Mouse (Mus musculus) cerebellum, postnatal 36 days (tissue): ENCODE measurements around the gene Gm20388.

Experiments
- DNase-seq, 2 experiments: peaks; one replicate each; pipeline ENCODE4 v3.0.0; 2021 to 2022; ENCODE audit warnings: mixed read lengths in 2 of 2

Gm20388 gene

GRCm38 (mm10) chr8:120460375-120460774 is 549.7 kb downstream of the Gm20388 start:
- no peak for DNase-seq

- no peak for DNase-seq
These were observed 551.5 kb downstream of the Gm20388 start for GRCm38 (mm10) chr8:120462119-120462551.

- no peak for DNase-seq
These were observed 552.0 kb downstream of the Gm20388 start for GRCm38 (mm10) chr8:120462611-120463010.

GRCm38 (mm10) chr8:120463918-120464584 is 553.4 kb downstream of the Gm20388 start:
- no peak for DNase-seq

GRCm38 (mm10) chr8:120464585-120464937 is 553.9 kb downstream of the Gm20388 start:
- DNase-seq: no peak

- no peak for DNase-seq
These were observed 555.1 kb downstream of the Gm20388 start for GRCm38 (mm10) chr8:120465710-120466109.

GRCm38 (mm10) chr8:120466266-120466665 is 555.6 kb downstream of the Gm20388 start:
- DNase-seq: no peak

GRCm38 (mm10) chr8:120467598-120467997 is 557.0 kb downstream of the Gm20388 start:
- no peak for DNase-seq

- no peak for DNase-seq
These were observed 559.5 kb downstream of the Gm20388 start for GRCm38 (mm10) chr8:120470170-120470569.

GRCm38 (mm10) chr8:120471166-120471565 is 560.5 kb downstream of the Gm20388 start:
- DNase-seq: peak in 1 of 2 experiments; percentile 56

GRCm38 (mm10) chr8:120471752-120472151 is 561.1 kb downstream of the Gm20388 start:
- no peak for DNase-seq

GRCm38 (mm10) chr8:120472230-120472629 is 561.6 kb downstream of the Gm20388 start:
- no peak for DNase-seq

- DNase-seq: no peak
These were observed 563.2 kb downstream of the Gm20388 start for GRCm38 (mm10) chr8:120473729-120474364.

GRCm38 (mm10) chr8:120474496-120475235 is 564.0 kb downstream of the Gm20388 start:
- DNase-seq: no peak

GRCm38 (mm10) chr8:120475462-120476201 is 565.0 kb downstream of the Gm20388 start:
- no peak for DNase-seq

- DNase-seq: no peak
These were observed 566.3 kb downstream of the Gm20388 start for GRCm38 (mm10) chr8:120476711-120477575.

- no peak for DNase-seq
These were observed 568.1 kb downstream of the Gm20388 start for GRCm38 (mm10) chr8:120478754-120479153.

GRCm38 (mm10) chr8:120479691-120480090 is 569.0 kb downstream of the Gm20388 start:
- DNase-seq: no peak

GRCm38 (mm10) chr8:120482015-120482689 is 571.5 kb downstream of the Gm20388 start:
- DNase-seq: no peak

- no peak for DNase-seq
These were observed 573.8 kb downstream of the Gm20388 start for GRCm38 (mm10) chr8:120484460-120484859.

- no peak for DNase-seq
These were observed 574.5 kb downstream of the Gm20388 start for GRCm38 (mm10) chr8:120485116-120485515.
